Mouse (Mus musculus) hindbrain, embryonic 12.5 days (tissue): ENCODE measurements at regions not wholly inside any gene's neighbourhood (a gene's known extent, or its start where the extent isn't known, plus 50 kb on each side); places are given as distances from the start of the nearest gene placed in this dataset.

Source experiments
- ATAC-seq: fragments of 200-750 bp; cut with Nextera tagmentation; 2 replicates; pipeline ENCODE4 v1.8.0; 2017; ENCODE audit warnings: moderate TSS enrichment; ENCODE audit not compliant: low FRiP score
- H3K27ac ChIP-seq: fragments of 300-500 bp; sonication (generic); 2 replicates; pipeline ENCODE4 v1.5.1; 2016; ENCODE audit warnings: mild to moderate bottlenecking
- H3K27me3 ChIP-seq: fragments of 300-500 bp; sonication (generic); 2 replicates; pipeline ENCODE4 v1.6.1; 2016; ENCODE audit warnings: mild to moderate bottlenecking
- H3K36me3 ChIP-seq: fragments of 300-500 bp; sonication (generic); 2 replicates; pipeline ENCODE4 v1.6.1; 2016; ENCODE audit warnings: mild to moderate bottlenecking
- H3K4me1 ChIP-seq: fragments of 300-500 bp; sonication (generic); 2 replicates; pipeline ENCODE4 v1.6.1; 2016
- H3K4me2 ChIP-seq: fragments of 300-500 bp; sonication (generic); replicated peaks from 2 replicates; pipeline ENCODE4 v1.6.1; 2016; ENCODE audit warnings: mild to moderate bottlenecking
- H3K4me3 ChIP-seq: fragments of 300-500 bp; sonication (generic); 2 replicates; pipeline ENCODE4 v1.5.1; 2016; ENCODE audit warnings: mild to moderate bottlenecking
- H3K9ac ChIP-seq: fragments of 300-500 bp; sonication (generic); 2 replicates; pipeline ENCODE4 v1.6.1; 2016; ENCODE audit warnings: mild to moderate bottlenecking, moderate library complexity
- H3K9me3 ChIP-seq: fragments of 300-500 bp; sonication (generic); replicated peaks from 2 replicates; pipeline ENCODE4 v1.6.1; 2016; ENCODE audit warnings: mild to moderate bottlenecking
- WGBS: fragments of 180-500 bp; shearing (Covaris S2); methylation state at CpG from one replicate; pipeline ENCODE4 v1.1.7; 2016; 5-methylcytosine and 5-hydroxymethylcytosine counted together

- 61% methylated on average over 8 of the region's 8 CpGs for WGBS
Observed at GRCm38 (mm10) chr5:101163624-101164213, 318.2 kb downstream of the Gpat3 start.

GRCm38 (mm10) chr5:101163112-101163511 is 317.6 kb downstream of the Gpat3 start:
- ATAC-seq: no peak
- H3K27me3 ChIP-seq: no peaks in the 10 kb centered on the region
- H3K9me3 ChIP-seq: no peaks in the 10 kb centered on the region
- H3K27ac ChIP-seq: no peak overlapping the region
- H3K36me3 ChIP-seq: no peaks in the 10 kb centered on the region
- no peak overlapping the region for H3K4me2 ChIP-seq
- no peak overlapping the region for H3K9ac ChIP-seq
- H3K4me1 ChIP-seq: no peaks in the 10 kb centered on the region
- WGBS: 45% methylated on average over 5 of the region's 5 CpGs
- no peak overlapping the region for H3K4me3 ChIP-seq

More at GRCm38 (mm10) chr5:101163624-101164213, 318.2 kb downstream of the Gpat3 start:
- Histone ChIP-seq H3K9me3 (no peaks in the 10 kb centered on the region), H3K9ac (no peak overlapping the region), H3K4me2 (no peak overlapping the region), H3K27me3 (no peaks in the 10 kb centered on the region), H3K36me3 (no peaks in the 10 kb centered on the region), H3K27ac (no peak overlapping the region), H3K4me3 (no peak overlapping the region), H3K4me1 (no peaks in the 10 kb centered on the region)
- ATAC-seq: no peak

GRCm38 (mm10) chr5:101157416-101157815 is 311.9 kb downstream of the Gpat3 start:
- Histone ChIP-seq H3K4me2 (no peak overlapping the region), H3K4me3 (no peak overlapping the region), H3K9me3 (no peaks in the 10 kb centered on the region), H3K9ac (no peak overlapping the region), H3K36me3 (no peaks in the 10 kb centered on the region), H3K27me3 (no peaks in the 10 kb centered on the region), H3K4me1 (no peaks in the 10 kb centered on the region), H3K27ac (no peak overlapping the region)
- WGBS: 56% methylated on average over 1 of the region's 1 CpGs
- no peak for ATAC-seq

- Histone ChIP-seq H3K9me3 (no peaks in the 10 kb centered on the region), H3K36me3 (no peaks in the 10 kb centered on the region), H3K27ac (no peak overlapping the region), H3K4me2 (no peak overlapping the region), H3K9ac (no peak overlapping the region), H3K4me3 (no peak overlapping the region), H3K27me3 (peaks cover 3% of the 10 kb centered on the region; the same call in 1 of the 2 replicates), H3K4me1 (no peaks in the 10 kb centered on the region)
- WGBS: 76% methylated on average over 3 of the region's 3 CpGs
- ATAC-seq: no peak
Observed at GRCm38 (mm10) chr5:101146345-101146744, 300.8 kb downstream of the Gpat3 start.

GRCm38 (mm10) chr5:101124941-101125453 is 279.5 kb downstream of the Gpat3 start:
- ATAC-seq: no peak
- Histone ChIP-seq H3K4me3 (no peak overlapping the region), H3K4me2 (no peak overlapping the region), H3K27ac (no peak overlapping the region), H3K9ac (no peak overlapping the region), H3K36me3 (no peaks in the 10 kb centered on the region), H3K27me3 (peaks cover 84% of the 10 kb centered on the region), H3K9me3 (no peaks in the 10 kb centered on the region), H3K4me1 (0 out of 2 replicates have a peak, but pooled peaks cover 5% of the 10 kb centered on the region)
- WGBS: 24% methylated on average over 5 of the region's 5 CpGs

- H3K27ac ChIP-seq: no peak overlapping the region
- no peaks in the 10 kb centered on the region for H3K9me3 ChIP-seq
- H3K9ac ChIP-seq: no peak overlapping the region
- H3K36me3 ChIP-seq: no peaks in the 10 kb centered on the region
- 88% methylated on average over 6 of the region's 6 CpGs for WGBS
- H3K4me1 ChIP-seq: 0 out of 2 replicates have a peak, but pooled peaks cover 5% of the 10 kb centered on the region
- no peak for ATAC-seq
- no peak overlapping the region for H3K4me3 ChIP-seq
- H3K27me3 ChIP-seq: peaks cover 74% of the 10 kb centered on the region
- H3K4me2 ChIP-seq: no peak overlapping the region
Observed at GRCm38 (mm10) chr5:101122914-101123313, 277.4 kb downstream of the Gpat3 start.

GRCm38 (mm10) chr5:101120509-101121201 is 275.1 kb downstream of the Gpat3 start:
- no peak for ATAC-seq
- Histone ChIP-seq H3K27ac (no peak overlapping the region), H3K4me2 (no peak overlapping the region), H3K4me1 (0 out of 2 replicates have a peak, but pooled peaks cover 5% of the 10 kb centered on the region), H3K9ac (no peak overlapping the region), H3K27me3 (peaks cover 67% of the 10 kb centered on the region), H3K36me3 (no peaks in the 10 kb centered on the region), H3K9me3 (no peaks in the 10 kb centered on the region), H3K4me3 (no peak overlapping the region)
- 75% methylated on average over 5 of the region's 5 CpGs for WGBS

- H3K36me3 ChIP-seq: no peaks in the 10 kb centered on the region
- H3K4me1 ChIP-seq: 0 out of 2 replicates have a peak, but pooled peaks cover 3% of the 10 kb centered on the region
- H3K4me3 ChIP-seq: no peak overlapping the region
- no peak overlapping the region for H3K4me2 ChIP-seq
- no peak overlapping the region for H3K9ac ChIP-seq
- 42% methylated on average over 7 of the region's 7 CpGs for WGBS
- no peak for ATAC-seq
- no peak overlapping the region for H3K27ac ChIP-seq
- H3K27me3 ChIP-seq: peaks cover 40% of the 10 kb centered on the region
- no peaks in the 10 kb centered on the region for H3K9me3 ChIP-seq
Observed at GRCm38 (mm10) chr5:101112151-101112769, 266.7 kb downstream of the Gpat3 start.

- no peak overlapping the region for H3K4me3 ChIP-seq
- H3K4me1 ChIP-seq: 0 out of 2 replicates have a peak, but pooled peaks cover 3% of the 10 kb centered on the region
- H3K9ac ChIP-seq: no peak overlapping the region
- H3K9me3 ChIP-seq: no peaks in the 10 kb centered on the region
- H3K27me3 ChIP-seq: peaks cover 40% of the 10 kb centered on the region
- H3K36me3 ChIP-seq: no peaks in the 10 kb centered on the region
- no peak overlapping the region for H3K4me2 ChIP-seq
- WGBS: 62% methylated on average over 4 of the region's 4 CpGs
- no peak for ATAC-seq
- H3K27ac ChIP-seq: no peak overlapping the region
Observed at GRCm38 (mm10) chr5:101111619-101112018, 266.1 kb downstream of the Gpat3 start.

GRCm38 (mm10) chr5:101100975-101101699 is 255.6 kb downstream of the Gpat3 start:
- no peak for ATAC-seq
- WGBS: 87% methylated on average over 11 of the region's 11 CpGs
- no peaks in the 10 kb centered on the region for H3K4me1 ChIP-seq

GRCm38 (mm10) chr5:101091027-101091598 is 245.6 kb downstream of the Gpat3 start:
- Histone ChIP-seq H3K4me2 (peak overlapping the region; percentile 5; the same call in 1 of the 2 replicates), H3K36me3 (no peaks in the 10 kb centered on the region), H3K27ac (peak overlapping the region; percentile 74), H3K4me1 (peaks cover 13% of the 10 kb centered on the region), H3K4me3 (no peak overlapping the region), H3K27me3 (0 out of 2 replicates have a peak, but pooled peaks cover 2% of the 10 kb centered on the region), H3K9ac (no peak overlapping the region), H3K9me3 (no peaks in the 10 kb centered on the region)
- WGBS: 45% methylated on average over 21 of the region's 21 CpGs
- ATAC-seq: peak; percentile 82

More at GRCm38 (mm10) chr5:101100975-101101699, 255.6 kb downstream of the Gpat3 start:
- H3K27me3 ChIP-seq: peaks cover 4% of the 10 kb centered on the region; the same call in 1 of the 2 replicates
- no peaks in the 10 kb centered on the region for H3K36me3 ChIP-seq
- H3K9me3 ChIP-seq: 0 out of 2 replicates have a peak, but pooled peaks cover 9% of the 10 kb centered on the region
- no peak overlapping the region for H3K4me3 ChIP-seq
- no peak overlapping the region for H3K9ac ChIP-seq
- H3K27ac ChIP-seq: no peak overlapping the region
- H3K4me2 ChIP-seq: no peak overlapping the region
